Mouse (Mus musculus) embryonic facial prominence, embryonic 12.5 days (tissue): ENCODE data around the gene Cdh13. TPM values are rescaled to one million over a fixed set of nuclear protein-coding genes. Genes with fewer than 3 reads are reported as not detected.

ENCODE experiments used
- ATAC-seq: fragments of 200-750 bp; cut with Nextera tagmentation; 2 replicates; pipeline ENCODE4 v1.8.0; 2017; ENCODE audit not compliant: insufficient number of reproducible peaks, insufficient read depth, low FRiP score, low TSS enrichment
- H3K27ac ChIP-seq: fragments of 300-500 bp; sonication (generic); 2 replicates; pipeline ENCODE4 v1.5.1; 2016; ENCODE audit warnings: mild to moderate bottlenecking
- H3K27me3 ChIP-seq: fragments of 300-500 bp; sonication (generic); 2 replicates; pipeline ENCODE4 v1.6.1; 2016; ENCODE audit warnings: mild to moderate bottlenecking, moderate library complexity
- H3K36me3 ChIP-seq: fragments of 300-500 bp; sonication (generic); 2 replicates; pipeline ENCODE4 v1.6.1; 2016; ENCODE audit warnings: mild to moderate bottlenecking
- H3K4me1 ChIP-seq: fragments of 300-500 bp; sonication (generic); 2 replicates; pipeline ENCODE4 v1.6.1; 2016
- H3K4me2 ChIP-seq: fragments of 300-500 bp; sonication (generic); replicated peaks from 2 replicates; pipeline ENCODE4 v1.6.1; 2016; ENCODE audit warnings: mild to moderate bottlenecking, moderate library complexity
- H3K4me3 ChIP-seq: fragments of 300-500 bp; sonication (generic); 2 replicates; pipeline ENCODE4 v1.5.1; 2016; ENCODE audit warnings: mild to moderate bottlenecking
- H3K9ac ChIP-seq: fragments of 300-500 bp; sonication (generic); 2 replicates; pipeline ENCODE4 v1.6.1; 2016; ENCODE audit warnings: mild to moderate bottlenecking, moderate library complexity
- H3K9me3 ChIP-seq: fragments of 300-500 bp; sonication (generic); 2 replicates; pipeline ENCODE4 v1.6.1; 2016; ENCODE audit warnings: mild to moderate bottlenecking, moderate library complexity
- WGBS: fragments of 180-500 bp; shearing (Covaris S2); methylation state at CpG from one replicate; pipeline ENCODE4 v1.1.7; 2016; 5-methylcytosine and 5-hydroxymethylcytosine counted together
- polyA plus RNA-seq: library from polyadenylated mRNA; unstranded; fragments of >200 nt; fragmentation: Nextera tagmentation; extraction: Ambion mirVana; gene quantifications from 2 replicates; pipeline ENCODE4 v1.2.1, GENCODE M21; 2016

The Cdh13 gene
- polyA plus RNA-seq, 1 experiment from 2014 or later = 10.6 TPM

- no peaks in the 10 kb centered on the region for H3K27me3 ChIP-seq
- 72% methylated on average over 2 of the region's 2 CpGs for WGBS
Observed at GRCm38 (mm10) chr8:118838801-118839200, 555.3 kb downstream of the Cdh13 start.

GRCm38 (mm10) chr8:118845690-118846089 lies 562.2 kb downstream of the Cdh13 start:
- Histone ChIP-seq H3K27ac (no peak overlapping the region), H3K4me3 (no peak overlapping the region), H3K9me3 (no peaks in the 10 kb centered on the region), H3K9ac (no peak overlapping the region), H3K27me3 (0 out of 2 replicates have a peak, but pooled peaks cover 6% of the 10 kb centered on the region), H3K4me2 (no peak overlapping the region), H3K36me3 (no peaks in the 10 kb centered on the region), H3K4me1 (no peaks in the 10 kb centered on the region)
- ATAC-seq = no peak

More at GRCm38 (mm10) chr8:118838801-118839200, 555.3 kb downstream of the Cdh13 start:
- Histone ChIP-seq H3K4me1 (no peaks in the 10 kb centered on the region), H3K9ac (no peak overlapping the region), H3K4me3 (no peak overlapping the region), H3K9me3 (no peaks in the 10 kb centered on the region), H3K36me3 (no peaks in the 10 kb centered on the region), H3K27ac (no peak overlapping the region), H3K4me2 (no peak overlapping the region)
- no peak for ATAC-seq

GRCm38 (mm10) chr8:118848021-118848420 lies 564.5 kb downstream of the Cdh13 start:
- ATAC-seq = no peak
- 60% methylated on average over 5 of the region's 5 CpGs for WGBS

GRCm38 (mm10) chr8:118849515-118849914 lies 566.0 kb downstream of the Cdh13 start:
- Histone ChIP-seq H3K4me2 (no peak overlapping the region), H3K9me3 (no peaks in the 10 kb centered on the region), H3K27ac (no peak overlapping the region), H3K27me3 (0 out of 2 replicates have a peak, but pooled peaks cover 6% of the 10 kb centered on the region), H3K4me3 (no peak overlapping the region), H3K4me1 (no peaks in the 10 kb centered on the region), H3K36me3 (no peaks in the 10 kb centered on the region), H3K9ac (no peak overlapping the region)
- no peak for ATAC-seq
- WGBS = 75% methylated on average over 3 of the region's 3 CpGs

More at GRCm38 (mm10) chr8:118848021-118848420, 564.5 kb downstream of the Cdh13 start:
- no peaks in the 10 kb centered on the region for H3K36me3 ChIP-seq
- no peak overlapping the region for H3K27ac ChIP-seq
- H3K9ac ChIP-seq = no peak overlapping the region
- no peaks in the 10 kb centered on the region for H3K9me3 ChIP-seq
- H3K27me3 ChIP-seq = 0 out of 2 replicates have a peak, but pooled peaks cover 6% of the 10 kb centered on the region
- H3K4me2 ChIP-seq = no peak overlapping the region
- no peaks in the 10 kb centered on the region for H3K4me1 ChIP-seq
- no peak overlapping the region for H3K4me3 ChIP-seq

- no peaks in the 10 kb centered on the region for H3K36me3 ChIP-seq
- no peak for ATAC-seq
- H3K27me3 ChIP-seq = 0 out of 2 replicates have a peak, but pooled peaks cover 6% of the 10 kb centered on the region
- 20% methylated on average over 6 of the region's 6 CpGs for WGBS
- no peak overlapping the region for H3K9ac ChIP-seq
- H3K9me3 ChIP-seq = no peaks in the 10 kb centered on the region
- no peaks in the 10 kb centered on the region for H3K4me1 ChIP-seq
- no peak overlapping the region for H3K4me2 ChIP-seq
- H3K27ac ChIP-seq = no peak overlapping the region
- H3K4me3 ChIP-seq = no peak overlapping the region
Observed at GRCm38 (mm10) chr8:118850381-118850780, 566.8 kb downstream of the Cdh13 start.

- H3K27me3 ChIP-seq = 0 out of 2 replicates have a peak, but pooled peaks cover 6% of the 10 kb centered on the region
- 87% methylated on average over 10 of the region's 10 CpGs for WGBS
- H3K4me2 ChIP-seq = no peak overlapping the region
- no peak for ATAC-seq
- H3K9ac ChIP-seq = no peak overlapping the region
- no peaks in the 10 kb centered on the region for H3K4me1 ChIP-seq
- H3K4me3 ChIP-seq = no peak overlapping the region
- no peak overlapping the region for H3K27ac ChIP-seq
- no peaks in the 10 kb centered on the region for H3K9me3 ChIP-seq
- no peaks in the 10 kb centered on the region for H3K36me3 ChIP-seq
Observed at GRCm38 (mm10) chr8:118851361-118851760, 567.8 kb downstream of the Cdh13 start.

GRCm38 (mm10) chr8:118852861-118853260 lies 569.3 kb downstream of the Cdh13 start:
- Histone ChIP-seq H3K27ac (no peak overlapping the region), H3K4me1 (no peaks in the 10 kb centered on the region), H3K4me3 (no peak overlapping the region), H3K36me3 (no peaks in the 10 kb centered on the region), H3K9me3 (no peaks in the 10 kb centered on the region), H3K27me3 (0 out of 2 replicates have a peak, but pooled peaks cover 4% of the 10 kb centered on the region), H3K4me2 (no peak overlapping the region), H3K9ac (no peak overlapping the region)
- WGBS = 72% methylated on average over 12 of the region's 12 CpGs
- no peak for ATAC-seq

- Histone ChIP-seq H3K4me1 (no peaks in the 10 kb centered on the region), H3K9ac (no peak overlapping the region), H3K36me3 (no peaks in the 10 kb centered on the region), H3K4me3 (no peak overlapping the region), H3K27me3 (no peaks in the 10 kb centered on the region), H3K4me2 (no peak overlapping the region), H3K9me3 (no peaks in the 10 kb centered on the region), H3K27ac (no peak overlapping the region)
- ATAC-seq = no peak
- 76% methylated on average over 8 of the region's 8 CpGs for WGBS
Observed at GRCm38 (mm10) chr8:118854656-118855055, 571.1 kb downstream of the Cdh13 start.

GRCm38 (mm10) chr8:118866332-118866731 lies 582.8 kb downstream of the Cdh13 start:
- Histone ChIP-seq H3K27ac (no peak overlapping the region), H3K9me3 (no peaks in the 10 kb centered on the region), H3K36me3 (no peaks in the 10 kb centered on the region), H3K4me3 (no peak overlapping the region), H3K4me1 (no peaks in the 10 kb centered on the region), H3K27me3 (no peaks in the 10 kb centered on the region), H3K9ac (no peak overlapping the region), H3K4me2 (no peak overlapping the region)
- no peak for ATAC-seq
- WGBS = 80% methylated on average over 6 of the region's 6 CpGs

- Histone ChIP-seq H3K4me3 (no peak overlapping the region), H3K36me3 (no peaks in the 10 kb centered on the region)
Observed at GRCm38 (mm10) chr8:118870711-118871110, 587.2 kb downstream of the Cdh13 start.

GRCm38 (mm10) chr8:118879939-118880825 lies 596.6 kb downstream of the Cdh13 start:
- H3K27me3 ChIP-seq = no peaks in the 10 kb centered on the region
- 77% methylated on average over 11 of the region's 11 CpGs for WGBS
- no peak overlapping the region for H3K27ac ChIP-seq
- H3K9ac ChIP-seq = no peak overlapping the region
- H3K4me1 ChIP-seq = no peaks in the 10 kb centered on the region
- no peak overlapping the region for H3K4me2 ChIP-seq
- no peaks in the 10 kb centered on the region for H3K36me3 ChIP-seq
- H3K9me3 ChIP-seq = no peaks in the 10 kb centered on the region
- H3K4me3 ChIP-seq = no peak overlapping the region
- no peak for ATAC-seq

More at GRCm38 (mm10) chr8:118870711-118871110, 587.2 kb downstream of the Cdh13 start:
- no peaks in the 10 kb centered on the region for H3K4me1 ChIP-seq
- no peak for ATAC-seq
- WGBS = 90% methylated on average over 8 of the region's 8 CpGs
- H3K9me3 ChIP-seq = no peaks in the 10 kb centered on the region
- H3K27me3 ChIP-seq = no peaks in the 10 kb centered on the region
- H3K9ac ChIP-seq = no peak overlapping the region
- no peak overlapping the region for H3K4me2 ChIP-seq
- H3K27ac ChIP-seq = no peak overlapping the region

GRCm38 (mm10) chr8:118884296-118884695 lies 600.8 kb downstream of the Cdh13 start:
- Histone ChIP-seq H3K4me3 (no peak overlapping the region), H3K27ac (no peak overlapping the region), H3K4me1 (no peaks in the 10 kb centered on the region), H3K9ac (no peak overlapping the region), H3K4me2 (no peak overlapping the region), H3K36me3 (no peaks in the 10 kb centered on the region), H3K27me3 (no peaks in the 10 kb centered on the region), H3K9me3 (no peaks in the 10 kb centered on the region)
- ATAC-seq = no peak
- 76% methylated on average over 8 of the region's 8 CpGs for WGBS
